Mouse (Mus musculus) heart, adult 2 months (tissue): ENCODE measurements at regions not wholly inside any gene's neighbourhood (a gene's known extent, or its start where the extent isn't known, plus 50 kb on each side); places are given as distances from the start of the nearest gene placed in this dataset.
A peak's percentile ranks its signal among the peaks of the same experiment; 100 is the strongest.

Experiments used
- DNase-seq, 2 experiments: peaks; one replicate each; pipeline ENCODE4 v3.0.0; 2021
- H3K27ac ChIP-seq: fragments of 200-600 bp; 2 replicates; pipeline ENCODE4 v1.8.1; 2022
- H3K27me3 ChIP-seq: fragments of 200-500 bp; 2 replicates; pipeline ENCODE4 v1.6.1; 2012; ENCODE audit warnings: mild to moderate bottlenecking, low read length, inconsistent platforms, mixed read lengths; ENCODE audit not compliant: control insufficient read depth, insufficient read depth
- H3K36me3 ChIP-seq: fragments of 200-500 bp; 2 replicates; pipeline ENCODE4 v1.6.1; 2012; ENCODE audit warnings: low read length, inconsistent platforms; ENCODE audit not compliant: control insufficient read depth, insufficient read depth
- H3K4me1 ChIP-seq: fragments of 200-500 bp; 2 replicates; pipeline ENCODE4 v1.6.1; 2011; ENCODE audit warnings: low read length; ENCODE audit not compliant: control insufficient read depth, insufficient read depth
- H3K4me3 ChIP-seq: fragments of 200-600 bp; 2 replicates; pipeline ENCODE4 v1.8.1; 2022
- H3K79me2 ChIP-seq: fragments of 200-500 bp; replicated peaks from 2 replicates; pipeline ENCODE4 v1.6.1; 2012; ENCODE audit warnings: mild to moderate bottlenecking, inconsistent platforms, low read length, moderate library complexity, mixed read lengths; ENCODE audit not compliant: control insufficient read depth, insufficient read depth
- H3K9ac ChIP-seq: fragments of 200-500 bp; 2 replicates; pipeline ENCODE4 v1.6.1; 2012; ENCODE audit warnings: low read depth, mild to moderate bottlenecking, control low read depth, inconsistent platforms, low read length, mixed read lengths
- CTCF ChIP-seq: fragments of 200-600 bp; IDR thresholded peaks from 2 replicates; pipeline ENCODE4 v1.8.1; 2022; ENCODE audit warnings: antibody characterized with exemption, mild to moderate bottlenecking, moderate library complexity
- EP300 ChIP-seq: fragments of 200-500 bp; IDR thresholded peaks from 2 replicates; pipeline ENCODE4 v1.6.1; 2011; ENCODE audit warnings: low read depth, low read length, control low read depth; ENCODE audit not compliant: insufficient read depth
- POLR2A ChIP-seq: fragments of 200-500 bp; IDR thresholded peaks from 2 replicates; pipeline ENCODE4 v1.6.1; 2011; ENCODE audit warnings: mild to moderate bottlenecking, low read depth, low read length, control low read depth; ENCODE audit not compliant: insufficient read depth
- WGBS: fragments of 180-500 bp; shearing (Covaris S2); methylation state at CpG from one replicate; pipeline ENCODE4 v1.1.7; 2018; 5-methylcytosine and 5-hydroxymethylcytosine counted together
- intact Hi-C: fragments of 180-260 bp; cut with DNase I; formaldehyde crosslinking; loops from one replicate; pipeline ENCODE4 v1.15.1; 2025

GRCm38 (mm10) chr11:27070381-27070780 is 476.6 kb upstream of the Vrk2 start:
- no peak for DNase-seq
- no peak overlapping the region for H3K27ac ChIP-seq
- no peaks in the 10 kb centered on the region for H3K27me3 ChIP-seq
- no peaks in the 10 kb centered on the region for H3K4me1 ChIP-seq
- intact Hi-C loops: no loop called here
- H3K79me2 ChIP-seq: no peaks in the 10 kb centered on the region
- no peak overlapping the region for H3K9ac ChIP-seq
- no peak overlapping the region for H3K4me3 ChIP-seq
- TF ChIP-seq CTCF: no peak
- no peak for TF ChIP-seq POLR2A
- no peak for TF ChIP-seq EP300
- no peaks in the 10 kb centered on the region for H3K36me3 ChIP-seq

- no peak for DNase-seq
- Histone ChIP-seq H3K4me1 (no peaks in the 10 kb centered on the region), H3K4me3 (no peak overlapping the region), H3K27ac (no peak overlapping the region), H3K79me2 (no peaks in the 10 kb centered on the region), H3K27me3 (no peaks in the 10 kb centered on the region), H3K36me3 (no peaks in the 10 kb centered on the region), H3K9ac (no peak overlapping the region)
- WGBS: 75% methylated on average over 1 of the region's 1 CpGs
- no peak for TF ChIP-seq CTCF
- TF ChIP-seq EP300: no peak
- TF ChIP-seq POLR2A: no peak
- intact Hi-C loops: no loop called here
These were observed 433.5 kb upstream of the Vrk2 start for GRCm38 (mm10) chr11:27027243-27027852.

DNA sequence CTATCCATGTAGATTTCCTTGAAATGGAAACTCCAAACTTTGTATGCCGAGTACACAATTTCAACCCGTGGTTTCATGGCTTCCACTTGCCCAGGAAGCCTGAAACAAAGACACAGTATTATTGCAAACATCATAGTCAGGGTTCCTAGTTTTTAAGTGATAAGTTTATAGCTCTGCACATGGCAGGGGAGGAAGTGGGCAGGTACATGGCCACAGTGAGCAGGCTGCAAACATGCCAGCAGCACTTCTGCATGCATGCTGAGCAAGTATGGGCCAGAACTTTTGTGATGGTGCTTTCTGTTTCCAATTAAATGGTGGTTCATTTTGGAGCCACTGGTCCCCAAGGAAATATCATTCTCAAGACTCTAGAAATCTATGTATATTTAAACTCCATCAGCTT is 431.7 kb upstream of the Vrk2 start:
- Histone ChIP-seq H3K36me3 (no peaks in the 10 kb centered on the region), H3K4me1 (no peaks in the 10 kb centered on the region), H3K4me3 (no peak overlapping the region), H3K9ac (no peak overlapping the region), H3K79me2 (no peaks in the 10 kb centered on the region), H3K27me3 (no peaks in the 10 kb centered on the region), H3K27ac (no peak overlapping the region)
- WGBS: 65% methylated on average over 2 of the region's 2 CpGs
- intact Hi-C loops: no loop called here
- TF ChIP-seq POLR2A (no peak), CTCF (no peak), EP300 (no peak)
- DNase-seq: no peak

DNA sequence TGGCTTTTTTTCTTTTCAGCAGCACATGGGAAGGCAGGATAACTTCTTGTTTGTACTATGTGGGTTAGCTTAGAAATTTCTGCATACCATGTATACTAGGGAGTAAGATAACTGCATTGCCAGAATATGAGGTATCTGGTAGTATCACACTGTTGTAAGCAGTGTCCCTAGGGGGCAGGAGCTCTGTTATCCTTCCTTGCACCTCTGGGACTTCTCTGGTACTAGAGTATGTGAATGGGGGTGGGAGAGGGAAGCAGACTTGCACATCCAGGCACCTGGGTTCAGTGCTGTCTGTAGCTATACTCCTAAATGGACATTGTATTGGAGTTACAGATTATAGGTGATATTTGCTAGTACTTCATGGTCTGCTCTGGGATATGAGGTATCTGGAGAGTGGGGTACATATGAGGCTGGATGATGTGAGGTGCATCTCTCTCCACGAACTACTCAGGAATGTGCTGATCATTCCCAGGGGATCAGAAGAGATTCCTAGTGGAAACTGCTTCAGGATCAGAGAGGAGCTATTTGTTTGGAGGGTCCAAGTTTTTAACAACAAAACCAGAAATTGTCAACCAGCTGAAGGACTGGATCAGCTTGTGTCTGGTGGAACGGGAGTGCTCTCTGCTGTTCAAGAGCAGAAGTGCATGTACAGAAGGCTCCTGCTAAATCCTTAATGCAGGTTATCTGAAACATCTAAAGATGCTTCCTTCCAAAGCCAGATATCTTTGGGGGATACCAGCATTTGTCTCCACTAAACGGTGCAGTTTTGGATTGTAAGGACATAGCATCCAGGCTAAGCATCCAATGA is 402.7 kb upstream of the Vrk2 start:
- no peak overlapping the region for H3K9ac ChIP-seq
- no peaks in the 10 kb centered on the region for H3K4me1 ChIP-seq
- no peaks in the 10 kb centered on the region for H3K79me2 ChIP-seq
- no peak overlapping the region for H3K4me3 ChIP-seq
- H3K27ac ChIP-seq: no peak overlapping the region
- intact Hi-C loops: no loop called here
- TF ChIP-seq EP300 (no peak), CTCF (peak; percentile 57), POLR2A (no peak)
- no peaks in the 10 kb centered on the region for H3K27me3 ChIP-seq
- no peaks in the 10 kb centered on the region for H3K36me3 ChIP-seq
- 28% methylated on average over 3 of the region's 3 CpGs for WGBS
- DNase-seq: no peak

DNA sequence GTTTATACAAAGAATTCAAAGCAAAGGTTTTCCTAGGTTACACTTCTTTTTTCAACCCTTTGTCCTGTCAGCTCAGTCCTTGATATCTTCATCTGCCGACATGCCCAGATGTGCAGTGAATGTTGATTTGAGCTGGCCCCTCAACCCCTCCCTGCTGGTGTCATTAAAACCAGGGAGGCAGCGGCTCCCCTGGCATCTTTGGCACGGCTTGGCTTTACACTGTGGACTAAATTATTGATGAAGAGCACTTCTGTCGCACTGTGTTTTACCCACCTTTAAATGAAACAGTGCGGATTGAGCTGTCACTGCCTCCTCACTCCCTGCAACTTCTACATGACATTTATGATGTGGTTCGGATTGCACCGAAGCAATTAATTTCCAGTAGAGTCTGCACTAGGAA is 387.4 kb upstream of the Vrk2 start:
- DNase-seq: no peak
- 67% methylated on average over 7 of the region's 7 CpGs for WGBS

GRCm38 (mm10) chr11:26972533-26973081 is 378.8 kb upstream of the Vrk2 start:
- no peak for DNase-seq
- Histone ChIP-seq H3K36me3 (no peaks in the 10 kb centered on the region), H3K4me1 (no peaks in the 10 kb centered on the region), H3K4me3 (no peak overlapping the region), H3K9ac (no peak overlapping the region), H3K27ac (no peak overlapping the region), H3K79me2 (no peaks in the 10 kb centered on the region), H3K27me3 (no peaks in the 10 kb centered on the region)
- intact Hi-C loops: no loop called here
- WGBS: 69% methylated on average over 8 of the region's 8 CpGs
- TF ChIP-seq POLR2A (no peak), CTCF (no peak), EP300 (no peak)

More for the DNA sequence above, 387.4 kb upstream of the Vrk2 start:
- H3K36me3 ChIP-seq: no peaks in the 10 kb centered on the region
- intact Hi-C loops: no loop called here
- no peak overlapping the region for H3K27ac ChIP-seq
- no peaks in the 10 kb centered on the region for H3K27me3 ChIP-seq
- H3K79me2 ChIP-seq: no peaks in the 10 kb centered on the region
- H3K9ac ChIP-seq: no peak overlapping the region
- H3K4me3 ChIP-seq: no peak overlapping the region
- no peak for TF ChIP-seq EP300
- no peak for TF ChIP-seq CTCF
- no peak for TF ChIP-seq POLR2A
- no peaks in the 10 kb centered on the region for H3K4me1 ChIP-seq
